Mouse (Mus musculus) adrenal gland, postnatal 10 days (tissue): ENCODE data around the gene Pou4f2. TPM values are rescaled to one million over a fixed set of nuclear protein-coding genes. Genes with fewer than 3 reads are reported as not detected.
A peak's percentile ranks its signal among the peaks of the same experiment; 100 is the strongest.

Experiments used
- DNase-seq: peaks from one replicate; pipeline ENCODE4 v3.0.0; 2021; ENCODE audit warnings: mixed read lengths
- long read RNA-seq, 2 experiments: library from polyadenylated mRNA; stranded (forward); transcript quantifications; one replicate each; pipeline ENCODE4 v2.0.0; 2021
- total RNA-seq, 2 experiments: library from RNA; stranded (reverse); gene quantifications; 2 replicates each; pipeline ENCODE4 v1.2.3; 2021

The Pou4f2 gene
- not detected for total RNA-seq
- long read RNA-seq, experiment 1: 0 reads
- long read RNA-seq, experiment 2: 0 reads

DNA sequence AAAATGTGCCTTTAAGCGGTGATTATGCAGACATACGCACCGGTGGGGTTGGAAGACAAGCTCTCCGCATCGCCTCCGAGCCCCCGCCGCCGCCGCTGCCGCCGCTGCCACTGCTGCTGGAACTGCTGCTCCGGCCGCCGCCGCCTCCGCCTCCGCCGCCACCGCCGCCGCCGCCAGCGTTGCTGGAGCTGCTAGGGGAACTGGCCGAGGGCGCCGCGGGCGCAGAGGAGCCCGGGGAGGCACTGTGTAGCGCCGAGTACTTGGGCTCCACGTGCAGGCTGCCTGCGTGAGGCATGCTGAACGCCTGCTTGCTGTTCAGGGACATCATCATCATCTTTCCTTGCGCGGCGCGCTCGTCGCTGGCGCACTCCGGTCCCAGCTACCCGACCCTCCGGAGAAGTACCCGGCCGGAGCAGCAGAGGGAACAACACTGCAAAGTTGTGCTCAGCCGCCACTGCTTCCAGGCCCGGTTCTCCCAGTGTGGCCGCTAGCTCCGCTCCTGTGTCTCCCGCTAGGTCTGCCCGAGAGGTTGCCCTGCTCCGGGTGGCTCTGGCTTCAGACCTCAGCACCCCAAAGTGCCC lies at the start of gene Pou4f2:
TSS of gene Pou4f2 (minus strand) at position 575 of the 581 bp plus-strand sequence.
- DNase-seq: peak; percentile 56

- peak; percentile 13 for DNase-seq
These were observed 40.8 kb upstream of the Pou4f2 start for GRCm38 (mm10) chr8:78477051-78477829.

DNA sequence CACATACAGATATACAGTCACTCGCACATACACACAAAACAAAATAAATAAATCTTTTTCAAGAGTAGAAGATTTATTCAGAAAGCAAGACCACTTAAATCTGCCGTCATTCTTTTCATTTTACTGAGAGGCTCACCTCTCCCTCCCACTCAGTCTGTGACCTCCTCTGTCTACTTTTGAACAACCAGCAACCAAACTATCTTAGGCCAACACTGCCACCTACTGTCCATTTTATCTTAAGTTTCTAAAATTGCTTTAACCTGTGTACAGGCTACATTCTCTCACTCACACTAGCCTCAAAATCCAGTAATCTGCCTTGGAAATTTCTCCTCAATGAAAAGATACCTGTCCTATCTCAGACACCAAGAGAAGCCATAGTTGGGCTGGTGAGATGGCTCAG lies 31.4 kb upstream of the Pou4f2 start:
- DNase-seq: no peak

- DNase-seq: no peak
These were observed 27.5 kb upstream of the Pou4f2 start for GRCm38 (mm10) chr8:78463941-78464340.

DNA sequence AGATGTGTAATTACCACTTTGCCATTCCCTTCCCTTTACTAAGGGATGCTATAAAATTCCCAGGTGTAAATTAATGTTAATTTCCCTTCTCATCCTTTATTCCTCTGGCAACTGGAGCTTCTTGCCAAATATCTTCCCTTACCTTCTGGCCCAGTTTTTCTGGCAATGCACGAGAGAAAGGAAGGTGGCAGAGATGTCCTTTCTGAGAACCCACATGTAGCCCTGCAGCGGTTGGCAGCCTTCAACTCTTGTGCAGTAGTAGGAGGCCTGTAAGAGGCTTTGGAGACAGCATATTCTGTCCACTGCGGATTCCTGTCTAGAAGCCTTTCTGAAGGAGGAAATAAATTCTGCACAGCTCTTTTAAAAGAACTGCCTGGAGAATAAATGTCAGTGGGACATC lies 20.0 kb upstream of the Pou4f2 start:
- no peak for DNase-seq

- DNase-seq: no peak
These were observed 6.3 kb upstream of the Pou4f2 start for GRCm38 (mm10) chr8:78442781-78443180.

DNA sequence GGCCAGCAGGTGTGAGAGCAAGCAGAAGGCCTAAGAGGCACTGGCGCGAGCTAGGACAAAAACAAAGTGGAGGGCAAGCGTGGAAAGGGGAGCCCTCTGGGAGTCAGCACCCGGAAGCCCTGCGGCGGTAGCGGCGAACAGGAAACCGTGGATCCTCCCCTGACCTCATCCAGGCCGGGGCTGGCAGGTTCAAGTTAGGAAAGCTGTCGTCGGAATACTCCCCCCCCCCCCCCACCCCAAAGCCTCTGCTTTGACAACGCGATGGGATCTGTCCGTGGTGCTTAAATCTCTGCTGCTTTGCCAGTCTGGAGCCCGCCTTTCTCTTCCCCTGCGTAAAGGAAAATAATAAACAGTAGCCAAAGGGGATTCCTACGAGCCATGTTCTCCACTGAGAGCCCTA lies 1.7 kb upstream of the Pou4f2 start:
- peak; percentile 80 for DNase-seq

- DNase-seq: no peak
These were observed 948 bp upstream of the Pou4f2 start for GRCm38 (mm10) chr8:78437140-78438045.

DNA sequence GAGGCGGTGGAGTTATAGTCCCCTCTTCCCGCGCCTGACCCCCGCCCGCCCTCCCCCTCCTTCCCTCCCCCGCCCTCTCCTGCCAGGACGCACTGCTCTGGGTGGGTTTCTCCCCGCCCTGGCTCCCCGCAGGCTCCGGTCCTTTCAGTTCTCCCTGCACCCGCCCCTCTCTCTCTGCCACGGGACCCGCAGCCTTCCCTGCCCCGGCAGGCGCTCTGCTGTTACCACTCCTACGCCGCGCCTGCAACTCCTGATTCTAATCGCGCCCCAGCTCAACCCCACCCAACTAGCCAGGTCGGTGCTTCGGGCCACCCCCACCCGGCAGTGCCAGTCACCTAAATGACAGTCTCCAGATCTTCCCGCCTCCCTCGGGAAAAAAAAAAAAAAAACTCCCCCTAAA lies 216 bp upstream of the Pou4f2 start:
- DNase-seq: no peak

GRCm38 (mm10) chr8:78435624-78435960 lies 853 bp downstream of the Pou4f2 start:
- no peak for DNase-seq

DNA sequence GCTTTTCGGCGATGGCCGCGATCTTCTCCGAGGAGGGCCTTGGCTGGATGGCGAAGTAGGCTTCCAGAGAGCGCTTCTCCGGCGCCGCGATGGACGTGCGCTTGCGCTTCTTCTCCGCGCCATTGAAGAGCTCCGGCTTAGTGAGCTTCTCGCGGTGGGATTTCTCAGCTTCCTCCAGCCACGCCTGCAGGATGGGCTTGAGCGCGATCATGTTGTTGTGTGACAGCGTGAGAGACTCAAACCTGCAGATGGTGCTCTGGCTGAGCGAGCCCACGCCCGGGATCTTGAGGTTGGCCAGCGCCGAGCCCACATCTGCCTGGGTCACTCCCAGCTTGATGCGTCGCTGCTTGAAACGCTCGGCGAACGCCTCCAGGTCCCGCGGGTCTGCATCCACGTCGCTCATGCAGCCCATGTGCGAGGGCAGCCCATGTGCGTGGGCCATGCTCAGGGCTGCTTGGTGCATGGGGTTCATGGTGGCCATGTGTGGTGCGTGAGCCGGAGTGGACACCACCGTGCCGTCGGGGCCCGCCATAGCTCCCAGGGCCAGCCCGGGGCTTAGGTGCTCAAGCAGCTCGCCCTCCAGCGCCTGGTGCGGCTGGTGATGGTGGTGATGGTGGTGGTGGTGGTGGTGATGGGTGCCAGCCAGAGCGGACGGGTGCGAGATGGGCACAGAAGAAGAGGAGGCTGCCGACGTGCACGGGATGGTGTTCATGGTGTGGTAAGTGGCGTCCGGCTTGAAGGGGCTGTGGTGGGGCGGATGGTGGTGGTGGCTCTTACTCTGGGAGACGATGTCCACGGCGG lies 1.4 kb downstream of the Pou4f2 start:
- no peak for DNase-seq

- DNase-seq: no peak
These were observed 2.1 kb downstream of the Pou4f2 start for GRCm38 (mm10) chr8:78434340-78434739.

DNA sequence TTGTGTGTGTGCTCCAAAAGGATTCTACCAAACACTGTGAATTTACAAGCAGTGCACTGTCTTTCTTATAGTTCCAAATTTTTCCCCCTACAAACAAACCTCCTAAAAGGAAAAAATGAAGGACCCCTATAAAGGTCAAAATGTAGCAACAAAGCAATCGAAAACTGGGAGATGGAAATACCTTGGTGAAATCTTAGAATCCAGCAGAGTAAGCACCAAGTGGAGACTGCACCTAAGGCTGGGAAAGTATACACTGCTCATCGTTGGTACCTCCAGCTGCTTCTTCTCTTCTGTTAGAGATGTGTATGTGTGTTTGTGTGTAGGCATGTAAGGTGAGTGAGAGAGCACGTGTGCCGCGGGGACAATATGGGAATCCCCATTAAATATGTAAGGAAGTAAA lies 3.1 kb downstream of the Pou4f2 start:
- no peak for DNase-seq

DNA sequence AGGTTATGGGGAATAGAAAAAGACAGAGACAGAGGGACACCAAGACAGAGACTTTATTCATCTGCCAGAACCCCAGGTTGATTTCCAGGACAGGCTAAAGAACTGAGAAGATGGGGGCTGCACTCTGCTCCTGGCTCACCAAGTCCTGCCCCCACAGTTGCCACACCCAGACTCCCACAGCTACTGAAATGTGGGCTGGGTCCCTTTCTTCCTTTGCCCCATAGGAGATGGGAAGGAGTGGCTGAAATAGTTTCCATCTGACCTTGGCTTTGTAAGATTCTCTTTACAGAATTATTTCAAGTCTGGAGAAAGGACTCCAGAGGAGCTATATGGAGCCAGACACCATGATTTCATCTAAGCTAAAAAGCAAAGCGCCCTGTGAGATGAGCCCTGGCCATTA lies 4.0 kb downstream of the Pou4f2 start:
- DNase-seq: no peak

DNA sequence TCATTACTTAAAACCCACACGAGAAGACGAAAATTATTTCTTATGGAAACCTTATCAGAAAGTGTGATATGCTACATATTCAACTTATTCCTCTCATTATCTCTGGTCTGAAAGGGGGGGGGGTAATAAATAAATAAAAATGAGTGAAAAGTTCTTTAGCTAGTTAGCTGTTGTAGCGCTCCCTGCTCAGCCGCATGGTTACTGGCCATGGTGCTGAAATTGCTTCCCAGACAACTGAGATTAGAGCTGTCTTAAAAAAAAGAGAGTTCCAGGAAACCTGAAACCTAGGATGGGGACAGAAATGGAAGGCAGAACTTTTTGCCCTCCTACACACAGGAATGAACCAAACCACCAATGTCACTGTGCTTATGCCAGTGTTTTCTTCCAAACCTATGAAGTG lies 5.1 kb downstream of the Pou4f2 start:
- DNase-seq: peak; percentile 82

GRCm38 (mm10) chr8:78428148-78428547 lies 8.3 kb downstream of the Pou4f2 start:
- no peak for DNase-seq

GRCm38 (mm10) chr8:78427769-78428130 lies 8.7 kb downstream of the Pou4f2 start:
- DNase-seq: no peak

GRCm38 (mm10) chr8:78426875-78427768 lies 9.3 kb downstream of the Pou4f2 start:
- no peak for DNase-seq

DNA sequence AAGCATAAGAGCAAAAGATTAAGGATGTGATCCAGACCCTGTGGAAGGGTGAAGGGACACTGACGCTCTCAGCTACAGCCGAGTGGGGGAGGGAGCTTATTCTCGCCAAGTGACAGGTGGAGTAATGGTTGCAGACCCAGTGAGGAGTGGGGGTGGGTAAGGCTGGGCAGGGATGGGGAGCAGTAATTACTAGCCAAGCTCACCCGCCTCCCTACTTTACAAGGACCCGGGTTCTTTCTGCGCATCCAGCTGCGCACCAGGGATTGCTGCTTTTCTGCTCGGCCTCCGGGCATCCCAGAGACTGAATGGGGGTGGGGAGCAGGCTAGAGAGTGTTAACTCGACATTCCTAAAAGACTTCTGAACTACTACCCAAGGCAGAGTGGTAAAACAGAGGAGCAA lies 10.0 kb downstream of the Pou4f2 start:
- DNase-seq: no peak

DNA sequence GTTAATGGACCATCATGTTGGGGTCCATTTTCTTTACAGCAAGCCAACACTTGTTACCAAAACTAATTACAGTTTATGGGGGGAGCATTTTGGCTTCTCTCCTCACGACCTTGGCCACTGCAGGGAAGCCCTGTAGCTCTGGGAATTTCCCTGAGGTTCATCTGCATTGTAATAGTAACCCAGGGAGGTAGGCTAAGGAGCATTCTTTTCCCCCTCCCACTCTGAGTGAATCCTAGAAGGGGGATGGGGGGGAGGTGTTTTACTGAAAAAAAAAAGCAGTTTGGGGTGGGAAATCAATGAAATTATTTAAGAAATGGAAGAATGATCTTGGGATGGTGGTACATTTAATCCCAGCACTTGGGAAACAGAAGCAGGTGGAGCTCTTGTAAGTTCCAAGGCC lies 12.5 kb downstream of the Pou4f2 start:
- no peak for DNase-seq

DNA sequence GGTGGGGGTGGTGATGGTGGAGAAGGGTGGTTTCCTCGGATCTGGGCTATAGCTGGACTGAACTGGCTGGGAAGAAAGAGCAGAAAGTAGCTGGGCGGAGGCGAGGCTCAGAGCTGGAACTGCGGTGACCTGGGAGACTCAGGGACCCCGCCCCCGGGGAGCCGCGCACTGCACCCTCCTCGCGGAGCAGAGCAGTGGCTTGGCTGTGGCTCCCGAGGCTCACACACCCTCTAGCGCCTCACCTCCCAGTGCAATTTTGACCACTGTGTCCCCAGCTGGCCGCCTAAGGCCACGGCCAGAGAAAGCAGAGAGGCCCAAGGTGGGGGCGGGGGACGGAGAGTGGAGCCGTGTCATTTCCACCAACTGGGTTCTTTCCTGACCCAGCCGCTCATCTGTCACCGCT lies 16.3 kb downstream of the Pou4f2 start:
- DNase-seq: peak; percentile 53
